Mouse (Mus musculus): ENCODE measurements at regions not wholly inside any gene's neighbourhood (a gene's known extent, or its start where the extent isn't known, plus 50 kb on each side); places are given as distances from the start of the nearest gene placed in this dataset.

- Histone ChIP-seq H3K27me3 (ENCODE audit: control insufficient read depth, insufficient read depth, low read length) (no peaks in the 10 kb centered on the region), H3K4me1 (ENCODE audit: control insufficient read depth, insufficient read depth, insufficient read length, low read length) (peaks cover 15% of the 10 kb centered on the region; the same call in 1 of the 2 replicates), H3K27ac (ENCODE audit: insufficient read depth, low read depth, low read length) (no peak overlapping the region; the same call in 1 of the 2 replicates), H3K4me3 (ENCODE audit: low read depth, low read length) (no peak overlapping the region), H3K36me3 (ENCODE audit: control insufficient read depth, insufficient read depth, low read length) (no peaks in the 10 kb centered on the region)
- WGBS: 58% methylated on average over 3 of the region's 3 CpGs
- no peak for TF ChIP-seq POLR2A (IDR thresholded peaks at IDR 0.05; ENCODE audit: low read depth, low read length)
- TF ChIP-seq CTCF (IDR thresholded peaks at IDR 0.05; ENCODE audit: extremely low read depth, insufficient read length, insufficient replicate concordance, low read depth, low read length): no peak
These were observed 235.8 kb upstream of the Ankrd55 start for GRCm38 (mm10) chr13:112052456-112052855.

GRCm38 (mm10) chr13:112054879-112055371 is 233.3 kb upstream of the Ankrd55 start:
- Histone ChIP-seq H3K27ac (ENCODE audit: insufficient read depth, low read depth, low read length) (no peak overlapping the region; the same call in 1 of the 2 replicates), H3K4me3 (ENCODE audit: low read depth, low read length) (no peak overlapping the region), H3K36me3 (ENCODE audit: control insufficient read depth, insufficient read depth, low read length) (no peaks in the 10 kb centered on the region), H3K27me3 (ENCODE audit: control insufficient read depth, insufficient read depth, low read length) (no peaks in the 10 kb centered on the region), H3K4me1 (ENCODE audit: control insufficient read depth, insufficient read depth, insufficient read length, low read length) (peaks cover 6% of the 10 kb centered on the region)
- no peak for TF ChIP-seq CTCF (IDR thresholded peaks at IDR 0.05; ENCODE audit: extremely low read depth, insufficient read length, insufficient replicate concordance, low read depth, low read length)
- TF ChIP-seq POLR2A (IDR thresholded peaks at IDR 0.05; ENCODE audit: low read depth, low read length): no peak
- 48% methylated on average over 6 of the region's 6 CpGs for WGBS

GRCm38 (mm10) chr13:112058218-112058617 is 230.0 kb upstream of the Ankrd55 start:
- peaks cover 6% of the 10 kb centered on the region for H3K4me1 ChIP-seq (ENCODE audit: control insufficient read depth, insufficient read depth, insufficient read length, low read length)
- no peak overlapping the region for H3K27ac ChIP-seq (ENCODE audit: insufficient read depth, low read depth, low read length)
- WGBS: 73% methylated on average over 11 of the region's 11 CpGs
- no peaks in the 10 kb centered on the region for H3K36me3 ChIP-seq (ENCODE audit: control insufficient read depth, insufficient read depth, low read length)
- no peaks in the 10 kb centered on the region for H3K27me3 ChIP-seq (ENCODE audit: control insufficient read depth, insufficient read depth, low read length)
- H3K4me3 ChIP-seq (ENCODE audit: low read depth, low read length): no peak overlapping the region
- TF ChIP-seq CTCF (IDR thresholded peaks at IDR 0.05; ENCODE audit: extremely low read depth, insufficient read length, insufficient replicate concordance, low read depth, low read length): no peak
- TF ChIP-seq POLR2A (IDR thresholded peaks at IDR 0.05; ENCODE audit: low read depth, low read length): no peak

- Histone ChIP-seq H3K4me1 (ENCODE audit: control insufficient read depth, insufficient read depth, insufficient read length, low read length) (peaks cover 6% of the 10 kb centered on the region), H3K36me3 (ENCODE audit: control insufficient read depth, insufficient read depth, low read length) (no peaks in the 10 kb centered on the region), H3K4me3 (ENCODE audit: low read depth, low read length) (no peak overlapping the region), H3K27me3 (ENCODE audit: control insufficient read depth, insufficient read depth, low read length) (no peaks in the 10 kb centered on the region), H3K27ac (ENCODE audit: insufficient read depth, low read depth, low read length) (no peak overlapping the region)
- no peak for TF ChIP-seq POLR2A (IDR thresholded peaks at IDR 0.05; ENCODE audit: low read depth, low read length)
- no peak for TF ChIP-seq CTCF (IDR thresholded peaks at IDR 0.05; ENCODE audit: extremely low read depth, insufficient read length, insufficient replicate concordance, low read depth, low read length)
- 85% methylated on average over 6 of the region's 6 CpGs for WGBS
These were observed 229.5 kb upstream of the Ankrd55 start for GRCm38 (mm10) chr13:112058771-112059170.

- TF ChIP-seq POLR2A (IDR thresholded peaks at IDR 0.05; ENCODE audit: low read depth, low read length) (no peak), CTCF (IDR thresholded peaks at IDR 0.05; ENCODE audit: extremely low read depth, insufficient read length, insufficient replicate concordance, low read depth, low read length) (no peak)
- Histone ChIP-seq H3K27ac (ENCODE audit: insufficient read depth, low read depth, low read length) (no peak overlapping the region), H3K36me3 (ENCODE audit: control insufficient read depth, insufficient read depth, low read length) (no peaks in the 10 kb centered on the region), H3K4me1 (ENCODE audit: control insufficient read depth, insufficient read depth, insufficient read length, low read length) (no peaks in the 10 kb centered on the region; the same call in 1 of the 2 replicates), H3K4me3 (ENCODE audit: low read depth, low read length) (no peak overlapping the region), H3K27me3 (ENCODE audit: control insufficient read depth, insufficient read depth, low read length) (no peaks in the 10 kb centered on the region)
- WGBS: 81% methylated on average over 8 of the region's 8 CpGs
These were observed 226.2 kb upstream of the Ankrd55 start for GRCm38 (mm10) chr13:112062024-112062423.

GRCm38 (mm10) chr13:112063409-112064111 is 224.7 kb upstream of the Ankrd55 start:
- Histone ChIP-seq H3K27me3 (ENCODE audit: control insufficient read depth, insufficient read depth, low read length) (no peaks in the 10 kb centered on the region), H3K27ac (ENCODE audit: insufficient read depth, low read depth, low read length) (no peak overlapping the region), H3K4me3 (ENCODE audit: low read depth, low read length) (no peak overlapping the region), H3K36me3 (ENCODE audit: control insufficient read depth, insufficient read depth, low read length) (no peaks in the 10 kb centered on the region), H3K4me1 (ENCODE audit: control insufficient read depth, insufficient read depth, insufficient read length, low read length) (no peaks in the 10 kb centered on the region)
- TF ChIP-seq CTCF (IDR thresholded peaks at IDR 0.05; ENCODE audit: extremely low read depth, insufficient read length, insufficient replicate concordance, low read depth, low read length) (no peak), POLR2A (IDR thresholded peaks at IDR 0.05; ENCODE audit: low read depth, low read length) (no peak)
- WGBS: 78% methylated on average over 11 of the region's 11 CpGs

GRCm38 (mm10) chr13:112064681-112065080 is 223.6 kb upstream of the Ankrd55 start:
- Histone ChIP-seq H3K4me1 (ENCODE audit: control insufficient read depth, insufficient read depth, insufficient read length, low read length) (no peaks in the 10 kb centered on the region), H3K36me3 (ENCODE audit: control insufficient read depth, insufficient read depth, low read length) (no peaks in the 10 kb centered on the region), H3K27ac (ENCODE audit: insufficient read depth, low read depth, low read length) (no peak overlapping the region), H3K4me3 (ENCODE audit: low read depth, low read length) (no peak overlapping the region), H3K27me3 (ENCODE audit: control insufficient read depth, insufficient read depth, low read length) (no peaks in the 10 kb centered on the region)
- TF ChIP-seq CTCF (IDR thresholded peaks at IDR 0.05; ENCODE audit: extremely low read depth, insufficient read length, insufficient replicate concordance, low read depth, low read length) (no peak), POLR2A (IDR thresholded peaks at IDR 0.05; ENCODE audit: low read depth, low read length) (no peak)
- 59% methylated on average over 10 of the region's 10 CpGs for WGBS

Measured in small intestine, adult 2 months (tissue).